Mouse (Mus musculus): ENCODE results near the gene Agbl3. TPM values are rescaled to one million over a fixed set of nuclear protein-coding genes. Genes with fewer than 3 reads are reported as not detected.
A peak's percentile ranks its signal among the peaks of the same experiment; 100 is the strongest.

Gene Agbl3
- total RNA-seq, 2 experiments from 2014 or later = 3.1 to 3.9 TPM

- intact Hi-C loops (cut with DNase I) = loop anchor here (1.0 to 5.0 kb wide), 2 partner anchors 81 to 97 kb away; partner anchors contain the start of genes Cyren and Tmem140
- no peak for DNase-seq
Measured at GRCm38 (mm10) chr6:34780943-34781289, 684 bp downstream of the Agbl3 start.

GRCm38 (mm10) chr6:34782493-34782892 lies 2.3 kb downstream of the Agbl3 start:
- intact Hi-C loops (cut with DNase I) = loop anchor here (5.0 kb wide), 1 partner anchor 80 kb away; the partner anchor contains the start of gene Tmem140
- DNase-seq = no peak

- intact Hi-C loops (cut with DNase I) = no loop called here
- no peak for DNase-seq
Measured at GRCm38 (mm10) chr6:34796881-34797280, 16.6 kb downstream of the Agbl3 start.

- intact Hi-C loops (cut with DNase I) = no loop called here
- DNase-seq = no peak
Measured at GRCm38 (mm10) chr6:34797887-34798286, 17.7 kb downstream of the Agbl3 start.

- intact Hi-C loops (cut with DNase I) = no loop called here
- DNase-seq = no peak
Measured at GRCm38 (mm10) chr6:34805582-34805981, 25.4 kb downstream of the Agbl3 start.

GRCm38 (mm10) chr6:34810651-34811050 lies 30.4 kb downstream of the Agbl3 start:
- intact Hi-C loops (cut with DNase I) = no loop called here
- no peak for DNase-seq

- intact Hi-C loops (cut with DNase I) = no loop called here
- no peak for DNase-seq
Measured at GRCm38 (mm10) chr6:34824406-34824805, 44.2 kb downstream of the Agbl3 start.

- intact Hi-C loops (cut with DNase I) = no loop called here
- no peak for DNase-seq
Measured at GRCm38 (mm10) chr6:34832352-34832751, 52.1 kb downstream of the Agbl3 start.

GRCm38 (mm10) chr6:34861546-34862053 lies 81.4 kb downstream of the Agbl3 start:
- intact Hi-C loops (cut with DNase I) = loop anchor here (5.0 kb wide), 1 partner anchor 79 kb away; the partner anchor contains the start of gene Agbl3
- DNase-seq = no peak

GRCm38 (mm10) chr6:34862381-34862780 lies 82.1 kb downstream of the Agbl3 start:
- DNase-seq = peak; percentile 51 to 52

GRCm38 (mm10) chr6:34862791-34863403 lies 82.7 kb downstream of the Agbl3 start, which contains the start of gene Tmem140:
TSS of gene Tmem140 (plus strand) at chr6:34863146.
- peak; percentile 64 to 73 for DNase-seq
- intact Hi-C loops (cut with DNase I) = loop anchor here (1.0 to 5.0 kb wide), 2 partner anchors 14 to 81 kb away; partner anchors contain the start of gene Agbl3

More at GRCm38 (mm10) chr6:34862381-34862780, 82.1 kb downstream of the Agbl3 start:
- intact Hi-C loops (cut with DNase I) = loop anchor here (5.0 kb wide), 1 partner anchor 80 kb away; the partner anchor contains the start of gene Agbl3

- no peak for DNase-seq
- intact Hi-C loops (cut with DNase I) = loop anchor here (1.0 to 5.0 kb wide), 2 partner anchors 13 to 82 kb away; partner anchors contain the start of gene Agbl3
Measured at GRCm38 (mm10) chr6:34863786-34864514, 83.7 kb downstream of the Agbl3 start.

GRCm38 (mm10) chr6:34865213-34865612 lies 85.0 kb downstream of the Agbl3 start:
- DNase-seq = peak; percentile 40 to 52
- intact Hi-C loops (cut with DNase I) = loop anchor here (5.0 kb wide), 2 partner anchors 243 to 268 kb away; partner anchors contain the start of gene Cald1

GRCm38 (mm10) chr6:34865711-34866593 lies 85.7 kb downstream of the Agbl3 start:
- intact Hi-C loops (cut with DNase I) = loop anchor here (5.0 kb wide), 2 partner anchors 244 to 269 kb away; partner anchors contain the start of gene Cald1

GRCm38 (mm10) chr6:34866786-34867185 lies 86.6 kb downstream of the Agbl3 start:
- peak in 1 of 2 experiments; percentile 19 for DNase-seq
- intact Hi-C loops (cut with DNase I) = loop anchor here (5.0 kb wide), 2 partner anchors 244 to 269 kb away; partner anchors contain the start of gene Cald1

More at GRCm38 (mm10) chr6:34865711-34866593, 85.7 kb downstream of the Agbl3 start:
- DNase-seq = peak; percentile 42 to 57

- intact Hi-C loops (cut with DNase I) = loop anchor here (5.0 kb wide), 2 partner anchors 245 to 270 kb away; partner anchors contain the start of gene Cald1
- DNase-seq = peak in 1 of 2 experiments; percentile 19
Measured at GRCm38 (mm10) chr6:34867301-34867994, 87.2 kb downstream of the Agbl3 start.

- DNase-seq = no peak
- intact Hi-C loops (cut with DNase I) = loop anchor here (5.0 kb wide), 2 partner anchors 246 to 271 kb away; partner anchors contain the start of gene Cald1
Measured at GRCm38 (mm10) chr6:34867995-34868350, 87.7 kb downstream of the Agbl3 start.

- DNase-seq = peak; percentile 36 to 44
- intact Hi-C loops (cut with DNase I) = loop anchor here (5.0 kb wide), 2 partner anchors 246 to 271 kb away; partner anchors contain the start of gene Cald1
Measured at GRCm38 (mm10) chr6:34868507-34869217, 88.4 kb downstream of the Agbl3 start.
